Mouse (Mus musculus) left cerebral cortex, adult 18-20 months (tissue): ENCODE measurements at regions not wholly inside any gene's neighbourhood (a gene's known extent, or its start where the extent isn't known, plus 50 kb on each side); places are given as distances from the start of the nearest gene placed in this dataset.

Source experiments
- DNase-seq, 2 experiments: peaks; one replicate each; pipeline ENCODE4 v3.0.0; 2021 to 2022; ENCODE audit warnings: low spot score in 2 of 2, mixed read lengths in 1 of 2

DNA sequence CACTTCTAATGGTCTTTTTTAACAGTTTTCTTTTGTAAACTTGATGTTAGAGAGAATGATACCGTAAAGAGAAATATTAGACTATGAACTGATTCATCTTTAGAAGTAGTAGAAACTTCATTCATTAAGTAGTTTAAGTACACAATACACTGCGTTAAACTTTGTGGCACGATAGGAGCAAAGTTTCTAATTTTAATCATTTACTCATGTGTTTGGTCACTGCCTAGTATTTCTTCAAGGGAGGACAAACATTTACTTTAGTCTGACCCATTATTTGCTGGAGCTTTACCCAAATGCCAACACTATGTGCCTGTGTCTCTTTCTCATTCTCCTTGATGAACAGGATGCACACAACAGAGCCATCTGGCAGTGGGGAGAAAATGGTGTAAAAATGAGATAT, 200.6 kb downstream of the Chm start:
- DNase-seq, result no peak

- DNase-seq, result no peak
Observed at GRCm38 (mm10) chrX:112984073-112984472, 201.2 kb downstream of the Chm start.

DNA sequence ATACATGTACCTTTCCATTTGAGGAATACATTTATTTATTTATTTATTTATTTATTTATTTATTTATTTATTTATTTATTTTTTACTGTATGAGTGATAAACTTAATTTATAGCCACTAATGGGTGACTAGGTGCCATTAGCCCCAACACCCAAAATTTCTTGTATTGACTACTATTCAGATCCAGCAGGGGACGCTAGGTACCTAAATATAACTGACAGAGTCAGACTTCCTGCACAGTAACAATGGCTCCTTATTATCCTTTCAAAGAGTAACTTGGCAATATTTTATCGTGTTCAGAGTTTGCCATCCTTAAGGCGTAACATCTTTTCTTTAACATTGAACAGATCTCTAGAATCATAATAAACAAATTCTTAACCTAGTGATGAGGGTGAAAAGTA, 206.7 kb downstream of the Chm start:
- DNase-seq, result no peak

DNA sequence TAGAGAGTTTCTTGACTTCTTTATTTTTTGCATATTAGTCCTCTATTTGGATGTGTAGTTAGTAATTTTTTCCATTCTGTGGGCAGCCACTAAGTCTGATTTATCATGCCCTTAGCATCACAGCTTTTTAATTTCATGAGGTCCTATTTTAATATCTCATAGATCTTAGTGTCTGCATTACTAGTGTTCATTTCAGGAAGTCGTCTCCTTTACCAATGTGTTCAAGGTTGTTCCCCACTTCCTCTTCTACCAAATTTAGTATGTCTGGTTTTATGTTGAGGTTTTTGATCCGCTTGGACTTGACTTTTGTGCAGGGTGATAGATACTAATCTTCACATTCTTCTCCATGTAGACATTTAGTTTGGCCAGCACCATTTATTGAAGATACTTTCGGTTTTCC, 221.2 kb downstream of the Chm start:
- DNase-seq, result no peak

- DNase-seq, result peak; percentile 8 to 10
Observed at GRCm38 (mm10) chrX:112949792-112950191, 235.5 kb downstream of the Chm start.

- no peak for DNase-seq
Observed at GRCm38 (mm10) chrX:112947521-112947920, 237.8 kb downstream of the Chm start.

DNA sequence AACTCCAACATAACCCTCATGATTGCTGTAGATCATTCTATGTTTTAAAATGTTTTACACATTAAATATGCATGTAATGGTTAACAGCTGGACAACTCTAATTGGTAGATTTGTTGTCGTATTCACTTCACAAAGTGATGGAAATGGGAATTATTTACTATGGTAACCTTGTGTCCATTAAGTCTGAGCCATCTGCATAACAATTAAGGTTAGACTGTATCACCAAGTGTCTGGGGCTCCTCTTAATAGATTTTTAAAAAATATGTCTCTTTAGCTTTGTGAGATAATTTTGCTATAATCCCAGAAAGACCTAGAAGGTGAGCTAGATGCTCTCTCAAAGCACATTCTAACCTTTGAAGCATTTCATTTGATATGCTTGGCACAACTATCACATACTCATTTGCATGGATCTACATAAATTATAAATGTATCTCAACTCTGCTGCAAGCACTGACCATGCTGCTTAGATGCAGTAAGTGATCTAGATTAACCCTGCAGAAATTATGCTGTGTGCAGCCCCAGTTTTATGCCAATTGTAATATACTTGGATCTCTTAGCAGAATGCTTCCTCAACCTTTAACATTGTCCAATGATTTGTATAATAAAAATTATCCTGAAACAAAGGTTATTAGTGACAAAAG, 227.2 kb upstream of the Pof1b start:
- no peak for DNase-seq

DNA sequence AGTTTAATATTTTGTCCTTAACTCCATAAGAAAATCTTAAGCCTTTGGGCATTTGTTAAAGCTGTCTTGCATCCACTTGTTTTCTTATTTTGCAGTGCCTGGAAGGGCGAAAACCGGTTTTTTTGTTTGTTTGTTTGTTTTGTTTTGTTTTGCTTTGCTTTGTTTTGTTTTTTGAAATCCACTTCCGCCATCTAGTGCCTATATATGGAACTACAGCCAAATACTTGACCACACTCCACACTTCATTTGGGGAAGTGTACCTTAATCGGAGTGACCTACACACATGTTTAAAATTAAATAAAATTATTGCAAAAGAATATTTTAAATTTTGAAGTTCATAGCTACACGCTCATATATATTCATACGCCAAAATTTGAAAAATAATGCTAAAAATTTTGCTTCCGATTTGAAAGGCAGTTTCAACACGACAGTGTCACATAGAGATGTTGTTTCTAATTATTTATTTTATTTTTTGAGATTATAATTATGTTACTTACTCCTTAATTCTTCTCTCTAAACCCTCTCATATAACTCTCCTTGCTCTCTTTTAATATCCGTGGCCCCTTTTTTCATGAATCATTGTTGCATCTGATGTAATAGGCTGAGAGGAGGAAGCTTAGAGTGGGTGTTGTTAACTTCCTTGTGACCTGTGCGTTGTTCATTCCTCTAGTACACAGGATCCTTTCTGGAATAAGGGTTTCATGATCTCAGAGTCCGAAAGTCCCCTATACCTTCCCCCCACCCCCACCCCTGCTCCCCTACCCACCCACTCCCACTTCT, 205.4 kb upstream of the Pof1b start:
- DNase-seq, result no peak

DNA sequence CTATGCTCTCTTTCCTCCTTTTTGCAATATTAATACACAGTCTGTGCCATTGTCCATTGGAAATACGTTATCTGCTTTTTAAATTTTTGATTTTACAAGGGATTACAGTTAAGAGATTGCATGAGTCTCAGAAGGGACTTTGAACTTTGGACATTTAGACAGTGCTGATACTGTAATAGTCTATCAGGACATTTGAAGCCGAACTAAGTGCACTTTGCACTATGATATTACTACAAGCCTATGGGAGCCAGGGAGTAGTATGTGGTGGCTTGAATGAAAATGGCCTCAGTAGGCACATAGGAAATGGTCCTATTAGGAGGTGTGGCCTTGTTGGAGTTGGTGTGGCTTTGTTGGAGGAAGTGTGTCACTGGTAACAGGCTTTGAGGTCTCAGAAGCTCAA, 188.1 kb upstream of the Pof1b start:
- no peak for DNase-seq
